ENCODE assay signal across 28 mouse cellular contexts in the genomic region with DNA sequence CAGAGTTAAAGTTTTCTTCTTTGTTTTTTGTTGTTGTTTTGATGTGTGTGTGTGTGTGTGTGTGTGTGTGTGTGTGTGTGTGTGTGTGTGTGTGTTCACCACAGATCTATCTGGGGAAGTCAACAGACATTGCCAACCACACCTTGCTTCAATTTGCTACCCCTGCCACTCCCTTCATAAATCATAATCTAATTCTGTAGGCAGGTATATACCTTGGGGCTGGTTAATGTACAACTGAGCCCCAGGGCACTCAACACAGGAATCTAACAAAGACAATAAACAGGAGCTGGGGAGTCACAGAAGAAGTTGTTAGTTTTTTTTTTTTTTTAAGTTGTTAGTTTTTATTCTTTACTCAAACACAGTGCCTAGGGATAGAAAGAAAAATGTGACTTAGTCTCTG.
A peak's percentile ranks its signal among the peaks of the same experiment; 100 is the strongest.
DNase-seq lines count a peak whose midpoint lies in the region; ATAC-seq lines count a peak whose summit lies in the region.
"Had no signal": no experiment of that assay in that cellular context is flagged by ENCODE, and none has a peak within 500 bp of the region (broad histone marks: within the 10 kb centered on the region; RNA-seq: fewer than 3 reads in every experiment).

No protein-coding gene starts in this region.

- no peaks in the 10 kb centered on the region; the same call in 1 of the 2 replicates for H3K4me1 ChIP-seq in intestine, embryonic 15.5 days (replicated peaks)
- H3K4me1 ChIP-seq in stomach, embryonic 16.5 days (ENCODE audit: control insufficient read depth, insufficient read depth, low read length): peaks cover 8% of the 10 kb centered on the region; the same call in 1 of the 2 replicates
- H3K4me1 ChIP-seq: embryonic facial prominence, embryonic 12.5 days; embryonic facial prominence, embryonic 15.5 days; heart, embryonic 10.5 days had no signal

- H3K36me3 ChIP-seq in intestine, embryonic 15.5 days: no peaks in the 10 kb centered on the region
- H3K36me3 ChIP-seq in stomach, embryonic 16.5 days (ENCODE audit: control insufficient read depth, insufficient read depth, low read length): no peaks in the 10 kb centered on the region
- H3K36me3 ChIP-seq: embryonic facial prominence, embryonic 12.5 days; embryonic facial prominence, embryonic 15.5 days; G1E; heart, embryonic 10.5 days; heart, embryonic 13.5 days had no signal

- no peaks in the 10 kb centered on the region for H3K9me3 ChIP-seq in intestine, embryonic 15.5 days
- H3K9me3 ChIP-seq in stomach, embryonic 16.5 days (replicated peaks; ENCODE audit: control insufficient read depth, low read length): no peaks in the 10 kb centered on the region
- H3K9me3 ChIP-seq: embryonic facial prominence, embryonic 12.5 days; embryonic facial prominence, embryonic 15.5 days; heart, embryonic 10.5 days; heart, embryonic 13.5 days had no signal

- no peak overlapping the region for H3K9ac ChIP-seq in intestine, embryonic 15.5 days
- no peak overlapping the region for H3K9ac ChIP-seq in stomach, embryonic 16.5 days (ENCODE audit: low read length)
- H3K9ac ChIP-seq: embryonic facial prominence, embryonic 12.5 days; embryonic facial prominence, embryonic 15.5 days; forebrain, postnatal 0 days; heart, embryonic 13.5 days; hindbrain, embryonic 14.5 days had no signal

- H3K27ac ChIP-seq in intestine, embryonic 15.5 days: 0 out of 2 replicates have a peak overlapping the region, but pooled peaks have one; percentile 71
- H3K27ac ChIP-seq in stomach, embryonic 16.5 days (ENCODE audit: low read length): no peak overlapping the region
- H3K27ac ChIP-seq: embryonic facial prominence, embryonic 12.5 days; embryonic facial prominence, embryonic 15.5 days; heart, adult 2 months; heart, embryonic 10.5 days; heart, embryonic 13.5 days; hindbrain, embryonic 14.5 days; hindbrain, postnatal 0 days had no signal

- H3K4me3 ChIP-seq in intestine, embryonic 15.5 days (replicated peaks): no peak overlapping the region
- H3K4me3 ChIP-seq in stomach, embryonic 16.5 days (replicated peaks; ENCODE audit: low read length): no peak overlapping the region
- H3K4me3 ChIP-seq: embryonic facial prominence, embryonic 12.5 days; embryonic facial prominence, embryonic 15.5 days; heart, adult 2 months; heart, embryonic 10.5 days; heart, embryonic 13.5 days had no signal

- peak; percentile 63 for DNase-seq in large intestine, adult 2 months (ENCODE audit: low read depth, low spot score)
- DNase-seq in testis, postnatal 10 days (ENCODE audit: low spot score): no peak
- DNase-seq in lung, postnatal 4 days: no peak
- DNase-seq in layer of hippocampus, adult 8-10 months (ENCODE audit: low spot score in 2 of 2): no peak
- DNase-seq: adrenal gland, postnatal 10 days; adrenal gland, postnatal 36 days; B cell, adult 2 months; cerebellum, adult 11 months; cerebellum, adult 2 months; cerebellum, adult 9-11 months; cerebellum, postnatal 25 days; forebrain, postnatal 0 days; gastrocnemius, postnatal 36 days; heart, adult 2 months; heart, postnatal 14 days; heart, postnatal 4 days had no signal

- ATAC-seq in intestine, embryonic 15.5 days: peak; percentile 83
- peak; percentile 55; the same call in 1 of the 2 replicates for ATAC-seq in stomach, embryonic 16.5 days (ENCODE audit: insufficient read depth, low FRiP score)
- ATAC-seq: forebrain, embryonic 14.5 days; forebrain, postnatal 0 days; hindbrain, postnatal 0 days; Patski had no signal

- H3K4me2 ChIP-seq in intestine, embryonic 15.5 days (replicated peaks): no peak overlapping the region
- no peak overlapping the region for H3K4me2 ChIP-seq in stomach, embryonic 16.5 days (ENCODE audit: low read depth, low read length)
- H3K4me2 ChIP-seq: embryonic facial prominence, embryonic 12.5 days; embryonic facial prominence, embryonic 15.5 days; heart, embryonic 13.5 days; hindbrain, embryonic 14.5 days had no signal

- H3K27me3 ChIP-seq in intestine, embryonic 15.5 days (replicated peaks): no peaks in the 10 kb centered on the region
- H3K27me3 ChIP-seq in stomach, embryonic 16.5 days (ENCODE audit: control insufficient read depth, insufficient read depth, low read length): no peaks in the 10 kb centered on the region
- H3K27me3 ChIP-seq: CH12.LX; embryonic facial prominence, embryonic 12.5 days; embryonic facial prominence, embryonic 15.5 days; heart, embryonic 13.5 days had no signal
